Mouse (Mus musculus): ENCODE results near the gene Tead3. TPM values are rescaled to one million over a fixed set of nuclear protein-coding genes. Genes with fewer than 3 reads are reported as not detected.

Gene Tead3
- polyA plus RNA-seq, 1 experiment from 2014 or later = 5.8 TPM

GRCm38 (mm10) chr17:28386150-28386905 lies 35.7 kb upstream of the Tead3 start:
- Histone ChIP-seq H3K36me3 (ENCODE audit: control insufficient read depth, insufficient read depth) (no peaks in the 10 kb centered on the region), H3K9ac (ENCODE audit: low read depth, low read length) (no peak overlapping the region), H3K27ac (ENCODE audit: low read depth, low read length) (no peak overlapping the region), H3K4me1 (replicated peaks; ENCODE audit: control insufficient read depth, insufficient read depth, low read length) (no peaks in the 10 kb centered on the region), H3K4me2 (replicated peaks; ENCODE audit: low read depth) (peak overlapping the region; percentile 39; the same call in 1 of the 2 replicates), H3K9me3 (ENCODE audit: control insufficient read depth) (no peaks in the 10 kb centered on the region), H3K27me3 (replicated peaks; ENCODE audit: control insufficient read depth, insufficient read depth, low read length) (peaks cover 10% of the 10 kb centered on the region; the same call in 1 of the 2 replicates), H3K4me3 (ENCODE audit: low read depth, low read length) (no peak overlapping the region)
- no peak for ATAC-seq
- WGBS = 9% methylated on average over 23 of the region's 23 CpGs
- TF ChIP-seq CTCF (IDR thresholded peaks at IDR 0.05; ENCODE audit: low read depth) = peak; percentile 95

GRCm38 (mm10) chr17:28384298-28384697 lies 33.7 kb upstream of the Tead3 start:
- 71% methylated on average over 4 of the region's 4 CpGs for WGBS

GRCm38 (mm10) chr17:28380255-28380654 lies 29.6 kb upstream of the Tead3 start:
- H3K9me3 ChIP-seq (ENCODE audit: control insufficient read depth) = no peaks in the 10 kb centered on the region
- WGBS = 11% methylated on average over 6 of the region's 6 CpGs
- no peak for TF ChIP-seq CTCF (IDR thresholded peaks at IDR 0.05; ENCODE audit: low read depth)
- H3K4me2 ChIP-seq (replicated peaks; ENCODE audit: low read depth) = no peak overlapping the region
- ATAC-seq = no peak
- H3K4me1 ChIP-seq (replicated peaks; ENCODE audit: control insufficient read depth, insufficient read depth, low read length) = no peaks in the 10 kb centered on the region
- H3K27ac ChIP-seq (ENCODE audit: low read depth, low read length) = no peak overlapping the region
- no peaks in the 10 kb centered on the region for H3K36me3 ChIP-seq (ENCODE audit: control insufficient read depth, insufficient read depth)
- H3K27me3 ChIP-seq (replicated peaks; ENCODE audit: control insufficient read depth, insufficient read depth, low read length) = no peaks in the 10 kb centered on the region
- H3K9ac ChIP-seq (ENCODE audit: low read depth, low read length) = no peak overlapping the region
- H3K4me3 ChIP-seq (ENCODE audit: low read depth, low read length) = no peak overlapping the region

More at GRCm38 (mm10) chr17:28384298-28384697, 33.7 kb upstream of the Tead3 start:
- Histone ChIP-seq H3K4me3 (ENCODE audit: low read depth, low read length) (no peak overlapping the region), H3K27ac (ENCODE audit: low read depth, low read length) (no peak overlapping the region), H3K27me3 (replicated peaks; ENCODE audit: control insufficient read depth, insufficient read depth, low read length) (peaks cover 10% of the 10 kb centered on the region; the same call in 1 of the 2 replicates), H3K36me3 (ENCODE audit: control insufficient read depth, insufficient read depth) (no peaks in the 10 kb centered on the region), H3K9me3 (ENCODE audit: control insufficient read depth) (no peaks in the 10 kb centered on the region), H3K4me1 (replicated peaks; ENCODE audit: control insufficient read depth, insufficient read depth, low read length) (no peaks in the 10 kb centered on the region), H3K9ac (ENCODE audit: low read depth, low read length) (no peak overlapping the region), H3K4me2 (replicated peaks; ENCODE audit: low read depth) (no peak overlapping the region)
- ATAC-seq = no peak
- TF ChIP-seq CTCF (IDR thresholded peaks at IDR 0.05; ENCODE audit: low read depth) = peak; percentile 61

GRCm38 (mm10) chr17:28375592-28376061 lies 25.0 kb upstream of the Tead3 start:
- H3K4me1 ChIP-seq (replicated peaks; ENCODE audit: control insufficient read depth, insufficient read depth, low read length) = no peaks in the 10 kb centered on the region
- no peak overlapping the region for H3K9ac ChIP-seq (ENCODE audit: low read depth, low read length)
- H3K27ac ChIP-seq (ENCODE audit: low read depth, low read length) = no peak overlapping the region
- WGBS = 6% methylated on average over 17 of the region's 17 CpGs
- no peaks in the 10 kb centered on the region for H3K9me3 ChIP-seq (ENCODE audit: control insufficient read depth)
- no peak for TF ChIP-seq CTCF (IDR thresholded peaks at IDR 0.05; ENCODE audit: low read depth)
- H3K4me3 ChIP-seq (ENCODE audit: low read depth, low read length) = no peak overlapping the region
- ATAC-seq = peak; percentile 63
- no peaks in the 10 kb centered on the region for H3K36me3 ChIP-seq (ENCODE audit: control insufficient read depth, insufficient read depth)
- H3K27me3 ChIP-seq (replicated peaks; ENCODE audit: control insufficient read depth, insufficient read depth, low read length) = peaks cover 6% of the 10 kb centered on the region; the same call in 1 of the 2 replicates
- peak overlapping the region; percentile 13; the same call in 1 of the 2 replicates for H3K4me2 ChIP-seq (replicated peaks; ENCODE audit: low read depth)

GRCm38 (mm10) chr17:28374494-28374893 lies 23.9 kb upstream of the Tead3 start:
- H3K36me3 ChIP-seq (ENCODE audit: control insufficient read depth, insufficient read depth) = no peaks in the 10 kb centered on the region
- H3K27ac ChIP-seq (ENCODE audit: low read depth, low read length) = no peak overlapping the region
- TF ChIP-seq CTCF (IDR thresholded peaks at IDR 0.05; ENCODE audit: low read depth) = no peak
- H3K9me3 ChIP-seq (ENCODE audit: control insufficient read depth) = no peaks in the 10 kb centered on the region
- H3K9ac ChIP-seq (ENCODE audit: low read depth, low read length) = no peak overlapping the region
- no peak for ATAC-seq
- no peak overlapping the region for H3K4me3 ChIP-seq (ENCODE audit: low read depth, low read length)
- WGBS = 26% methylated on average over 16 of the region's 16 CpGs
- H3K4me2 ChIP-seq (replicated peaks; ENCODE audit: low read depth) = no peak overlapping the region
- H3K4me1 ChIP-seq (replicated peaks; ENCODE audit: control insufficient read depth, insufficient read depth, low read length) = no peaks in the 10 kb centered on the region
- peaks cover 6% of the 10 kb centered on the region; the same call in 1 of the 2 replicates for H3K27me3 ChIP-seq (replicated peaks; ENCODE audit: control insufficient read depth, insufficient read depth, low read length)

- no peak for ATAC-seq
- H3K9me3 ChIP-seq (ENCODE audit: control insufficient read depth) = no peaks in the 10 kb centered on the region
- no peaks in the 10 kb centered on the region for H3K36me3 ChIP-seq (ENCODE audit: control insufficient read depth, insufficient read depth)
- no peak overlapping the region for H3K4me3 ChIP-seq (ENCODE audit: low read depth, low read length)
- H3K4me2 ChIP-seq (replicated peaks; ENCODE audit: low read depth) = no peak overlapping the region
- H3K9ac ChIP-seq (ENCODE audit: low read depth, low read length) = no peak overlapping the region
- peaks cover 6% of the 10 kb centered on the region; the same call in 1 of the 2 replicates for H3K27me3 ChIP-seq (replicated peaks; ENCODE audit: control insufficient read depth, insufficient read depth, low read length)
- H3K27ac ChIP-seq (ENCODE audit: low read depth, low read length) = no peak overlapping the region
- WGBS = 19% methylated on average over 10 of the region's 10 CpGs
- TF ChIP-seq CTCF (IDR thresholded peaks at IDR 0.05; ENCODE audit: low read depth) = peak; percentile 92
- H3K4me1 ChIP-seq (replicated peaks; ENCODE audit: control insufficient read depth, insufficient read depth, low read length) = no peaks in the 10 kb centered on the region
Measured at GRCm38 (mm10) chr17:28373821-28374220, 23.2 kb upstream of the Tead3 start.
